Mouse (Mus musculus) B cell, adult 2 months (primary cell): ENCODE data around the gene Gm14406.
"Not testable (repeated sequence)": the region's sequence is repeated elsewhere in the genome, so short reads cannot be mapped to it uniquely, and the experiment has no call there.

ENCODE experiments used
- DNase-seq, 2 experiments: peaks; one replicate each; pipeline ENCODE4 v3.0.0; 2022

Gene Gm14406

DNA sequence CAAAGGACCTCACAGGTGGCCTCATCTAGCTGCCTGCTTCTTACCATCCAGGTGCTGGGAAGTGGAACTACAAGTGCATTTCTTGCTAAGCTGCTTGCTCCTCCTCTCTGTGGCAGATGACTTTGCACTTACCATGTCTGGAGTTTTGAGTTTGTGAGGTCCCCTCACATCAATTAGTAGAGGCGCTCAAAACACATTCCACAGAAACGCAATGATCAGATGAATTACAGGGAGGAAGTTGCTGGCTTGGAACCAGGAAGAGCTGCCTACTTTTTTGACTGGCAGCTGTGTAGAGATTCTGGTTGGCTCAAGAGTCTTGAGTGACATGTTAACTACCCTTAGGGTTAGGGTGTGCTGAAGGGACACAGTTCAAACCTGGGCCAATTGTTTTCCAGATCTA, at the start of gene Gm14406:
TSS of gene Gm14406 (minus strand) at position 213 of the 400 bp plus-strand sequence.
- DNase-seq = not testable (repeated sequence)

DNA sequence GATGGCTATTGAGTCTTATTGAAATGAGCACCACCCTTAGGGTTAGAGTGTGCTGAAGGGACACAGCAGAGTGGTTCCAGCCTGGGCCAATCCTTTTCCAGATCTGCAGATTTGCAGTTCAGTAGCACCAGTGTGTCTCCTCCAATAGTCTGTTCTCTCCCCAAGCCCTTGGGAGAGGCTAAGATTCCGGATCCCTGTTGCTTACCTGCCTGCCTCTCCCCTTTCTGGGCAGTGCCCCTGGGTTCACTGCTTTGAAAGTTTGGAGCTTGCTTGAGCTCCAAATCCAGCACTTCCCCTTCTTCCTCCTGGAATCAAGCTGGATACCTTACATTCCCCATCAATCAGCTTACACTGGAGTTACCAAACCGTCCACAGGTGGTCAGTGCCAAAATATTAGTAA, 2.9 kb downstream of the Gm14406 start:
- DNase-seq = not testable (repeated sequence)

DNA sequence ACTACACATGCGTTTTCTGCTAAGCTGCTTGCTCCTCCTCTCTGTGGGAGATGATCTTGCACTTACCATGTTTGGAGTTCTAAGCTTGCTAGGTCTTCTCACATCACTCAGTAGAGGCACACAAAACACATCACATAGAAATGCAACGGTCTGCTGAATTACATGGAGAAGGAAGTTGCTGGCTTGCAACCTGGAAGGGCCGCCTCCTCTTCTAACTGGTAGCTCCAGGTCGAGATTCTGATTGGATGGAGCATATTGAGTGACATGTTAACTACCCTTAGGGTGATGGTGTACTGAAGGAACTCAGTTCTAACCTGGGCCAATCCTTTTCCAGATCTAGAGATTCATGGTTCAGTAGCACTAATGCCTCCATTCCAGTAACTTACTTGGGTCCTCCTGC, 18.6 kb downstream of the Gm14406 start:
- DNase-seq = not testable (repeated sequence)

DNA sequence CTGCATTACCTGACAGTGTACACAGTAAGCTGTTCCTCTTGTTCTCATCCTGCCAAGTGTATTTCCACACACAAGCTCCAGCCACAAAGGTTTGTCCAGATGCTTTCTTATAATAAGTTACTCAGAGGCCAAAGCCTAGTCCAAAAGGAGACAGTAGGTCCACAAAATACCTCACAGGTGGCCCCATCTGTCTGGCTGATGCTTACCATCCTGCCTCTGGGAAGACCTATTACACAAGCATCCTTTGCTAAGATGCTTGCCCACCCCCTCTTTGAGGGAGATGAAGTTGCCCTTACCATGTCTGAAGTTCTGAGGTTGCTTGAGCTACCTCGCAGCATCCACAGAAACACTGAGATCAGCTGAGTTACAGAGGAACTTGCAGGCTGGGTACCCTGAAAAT, 22.7 kb downstream of the Gm14406 start:
- DNase-seq = not testable (repeated sequence)

DNA sequence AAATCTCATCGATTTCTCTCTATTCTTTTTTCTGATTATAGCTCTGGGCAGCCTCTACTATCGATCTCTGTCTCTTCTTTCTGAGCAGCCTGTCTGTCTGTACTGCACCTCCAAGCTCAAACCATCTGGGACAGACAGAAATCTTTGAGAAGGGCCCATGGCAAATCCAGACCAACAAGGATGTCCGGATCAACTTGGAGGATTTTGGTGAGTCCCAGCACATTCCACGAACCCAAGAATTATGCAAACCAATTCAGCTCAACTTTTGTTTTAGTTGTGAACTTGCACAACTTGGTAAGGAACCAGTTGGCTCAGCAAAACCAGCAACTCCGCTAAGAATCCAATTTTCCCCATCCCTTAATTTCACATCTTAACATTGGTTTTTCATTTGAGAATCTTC, 40.3 kb downstream of the Gm14406 start:
- not testable (repeated sequence) for DNase-seq

DNA sequence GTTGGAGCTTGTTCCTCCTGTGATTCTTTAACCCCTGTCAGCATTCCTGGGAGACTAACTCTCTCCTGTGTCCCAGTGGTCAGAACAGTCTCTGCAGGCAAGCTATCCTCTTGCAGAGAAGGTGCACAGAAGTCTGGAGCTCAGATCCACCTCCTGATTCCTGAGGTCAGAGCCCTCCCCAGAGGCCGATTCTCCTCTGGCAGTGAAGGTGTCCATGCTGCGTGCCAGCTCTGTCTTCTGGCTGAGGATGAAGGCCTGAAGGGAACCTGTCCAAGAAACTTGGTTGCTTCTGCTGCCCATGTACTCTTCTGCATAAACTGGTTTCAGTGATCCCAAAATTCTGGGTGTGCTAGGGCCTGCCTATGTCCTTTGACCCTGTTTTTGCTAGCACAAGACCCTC, 40.9 kb downstream of the Gm14406 start:
- not testable (repeated sequence) for DNase-seq

DNA sequence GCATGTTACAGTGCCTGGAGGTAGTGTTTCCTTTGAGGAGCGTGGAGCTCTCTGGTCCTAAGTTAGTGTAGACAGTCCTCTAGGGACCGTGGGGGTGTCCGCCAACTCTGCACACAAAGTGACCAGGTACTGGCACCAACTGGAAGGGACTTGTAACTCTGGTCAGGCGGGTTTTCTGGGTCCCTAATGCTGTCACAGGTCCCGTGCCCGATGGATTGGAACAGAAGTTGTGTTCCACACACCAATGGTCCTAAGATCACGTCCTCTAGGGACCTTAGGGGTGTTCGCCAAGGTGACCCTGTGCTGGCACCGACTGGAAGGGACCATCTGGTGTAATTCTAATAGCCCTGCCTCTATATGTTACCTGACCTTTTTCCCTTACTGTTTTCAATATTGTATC, 42.1 kb downstream of the Gm14406 start:
- no peak for DNase-seq

DNA sequence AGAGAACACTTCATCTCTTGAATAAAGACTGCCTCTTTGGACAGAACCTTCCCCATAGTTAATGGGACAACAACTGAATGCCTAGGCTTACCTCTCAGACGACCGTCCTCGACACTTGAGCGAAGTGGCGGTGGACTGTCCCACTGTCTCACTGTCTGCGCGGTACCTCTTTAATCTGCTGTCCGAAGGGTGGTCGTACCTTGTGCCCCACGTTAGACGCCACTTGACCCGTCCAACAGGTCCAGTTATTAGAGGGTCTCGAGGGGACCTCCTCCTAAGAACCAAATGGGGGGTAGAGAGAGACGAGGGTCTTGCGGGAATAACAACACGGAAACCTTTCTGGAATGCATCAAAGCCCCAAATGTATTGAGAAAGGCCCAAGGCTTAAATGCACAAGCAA, 53.8 kb downstream of the Gm14406 start:
- DNase-seq = not testable (repeated sequence)

DNA sequence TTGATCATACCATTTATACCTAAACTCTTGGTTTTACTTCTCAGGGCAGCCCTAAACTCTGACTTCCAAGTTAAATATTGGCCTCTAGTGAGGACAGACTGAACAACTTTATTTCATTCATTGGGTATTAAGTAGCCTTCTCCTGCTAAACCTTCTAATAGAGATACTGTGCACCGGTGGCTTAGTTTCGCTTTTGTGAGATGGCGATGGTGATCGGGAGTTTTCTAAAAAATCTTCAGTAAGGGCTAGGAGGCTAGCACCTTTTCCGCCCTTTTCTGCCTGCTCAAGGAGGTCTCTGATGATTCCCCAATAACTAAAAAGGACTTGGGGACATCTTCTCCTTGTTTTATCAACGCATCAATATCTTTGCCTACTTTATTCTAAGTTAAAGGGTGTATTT, 54.3 kb downstream of the Gm14406 start:
- not testable (repeated sequence) for DNase-seq

DNA sequence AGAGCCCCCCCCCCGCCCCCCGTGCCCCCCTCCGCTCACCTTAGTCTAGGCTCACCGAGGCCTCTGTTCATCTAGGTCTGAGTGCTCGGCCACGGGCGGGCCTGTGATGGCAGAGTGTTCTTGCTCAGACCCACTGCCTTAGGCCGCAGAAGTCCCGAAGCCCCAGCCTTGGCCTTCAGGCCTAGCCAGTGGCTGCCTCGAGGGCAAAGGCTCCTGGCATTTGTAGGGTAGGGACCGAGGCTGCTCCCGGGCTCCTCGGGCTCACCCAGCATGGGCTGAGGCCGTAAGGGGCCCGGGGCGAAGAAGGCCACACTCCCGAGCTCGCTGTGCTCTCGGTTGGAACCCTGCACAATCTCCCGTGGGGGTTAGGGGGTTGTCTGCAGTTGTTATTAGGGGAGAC, 54.9 kb downstream of the Gm14406 start:
- DNase-seq = no peak

DNA sequence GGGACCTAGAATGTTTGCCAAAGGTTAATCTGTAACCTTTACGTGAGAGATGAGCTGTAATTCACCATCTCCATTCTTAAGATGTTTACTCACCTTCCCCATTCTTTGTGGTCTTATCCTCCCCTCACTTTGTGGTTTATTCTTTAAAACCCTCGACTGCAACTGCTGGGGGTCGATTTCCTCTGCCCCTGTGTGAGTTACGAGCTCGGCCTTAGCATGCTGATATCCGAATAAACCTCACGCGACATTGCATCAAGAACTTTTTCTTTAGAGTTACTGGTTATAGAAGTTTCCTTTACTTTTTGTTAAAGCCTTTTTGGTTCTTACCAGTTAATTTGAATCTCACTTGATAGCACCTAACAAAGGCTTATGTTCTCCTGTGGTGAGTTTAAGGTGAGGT, 58.0 kb downstream of the Gm14406 start:
- DNase-seq = no peak
